Mouse (Mus musculus): Measurements from ENCODE around the gene Mdm2. TPM values are rescaled to one million over a fixed set of nuclear protein-coding genes. Genes with fewer than 3 reads are reported as not detected.

Gene Mdm2
- polyA plus RNA-seq, 1 experiment from 2014 or later, result 50.2 TPM

DNA sequence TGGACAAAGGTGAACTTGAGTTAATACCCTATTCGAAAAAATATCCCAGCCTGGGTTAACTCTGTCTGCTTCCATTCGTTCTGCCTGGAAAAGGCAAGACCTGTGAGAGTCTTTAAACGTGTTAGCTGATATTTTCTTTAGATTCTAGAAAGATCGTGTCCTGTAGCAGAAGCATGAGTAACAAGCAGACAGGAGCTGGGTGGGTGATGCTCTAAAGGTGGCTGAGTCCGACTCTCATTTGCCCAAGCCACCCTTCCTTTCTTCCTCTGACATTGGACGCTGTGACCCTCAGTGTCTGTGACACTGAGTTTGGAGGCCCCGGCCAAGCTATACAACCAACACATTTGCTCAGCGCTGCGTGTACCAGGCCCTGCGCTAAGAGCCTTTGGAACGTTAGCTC, 65.7 kb downstream of the Mdm2 start:
- no peaks in the 10 kb centered on the region for H3K4me1 ChIP-seq (ENCODE audit: control insufficient read depth, insufficient read depth, low read length)
- H3K9ac ChIP-seq (replicated peaks; ENCODE audit: low read depth, low read length), result no peak overlapping the region
- H3K4me3 ChIP-seq (ENCODE audit: low read depth, low read length), result no peak overlapping the region
- no peaks in the 10 kb centered on the region for H3K9me3 ChIP-seq (ENCODE audit: control insufficient read depth, low read depth, low read length)
- no peak overlapping the region for H3K4me2 ChIP-seq (replicated peaks; ENCODE audit: low read depth, low read length)
- H3K27me3 ChIP-seq (ENCODE audit: control insufficient read depth, insufficient read depth, low read length), result no peaks in the 10 kb centered on the region
- 77% methylated on average over 11 of the region's 11 CpGs for WGBS
- ATAC-seq (ENCODE audit: insufficient number of reproducible peaks, insufficient read depth, low FRiP score, low read depth), result no peak
- H3K36me3 ChIP-seq (ENCODE audit: control insufficient read depth, insufficient read depth, low read length), result no peaks in the 10 kb centered on the region
- H3K27ac ChIP-seq (ENCODE audit: low read length), result no peak overlapping the region

DNA sequence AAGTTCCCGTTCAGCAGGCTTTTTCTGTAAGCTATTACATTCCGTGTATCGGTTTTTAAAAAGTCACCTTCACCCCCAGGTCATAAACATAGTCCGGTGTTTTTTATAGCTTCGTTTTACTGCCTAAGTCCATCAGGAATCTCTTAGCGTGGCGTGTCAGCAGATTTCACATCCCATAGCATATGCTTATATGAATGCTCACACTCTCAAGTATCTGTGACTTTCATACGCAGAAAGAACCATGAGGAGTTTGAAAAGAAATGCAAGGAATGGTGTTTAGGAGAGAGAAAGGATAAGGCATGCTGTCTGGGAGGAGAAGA, 66.2 kb downstream of the Mdm2 start:
- Histone ChIP-seq H3K4me2 (replicated peaks; ENCODE audit: low read depth, low read length) (no peak overlapping the region), H3K4me3 (ENCODE audit: low read depth, low read length) (no peak overlapping the region), H3K4me1 (ENCODE audit: control insufficient read depth, insufficient read depth, low read length) (no peaks in the 10 kb centered on the region), H3K9ac (replicated peaks; ENCODE audit: low read depth, low read length) (no peak overlapping the region), H3K36me3 (ENCODE audit: control insufficient read depth, insufficient read depth, low read length) (no peaks in the 10 kb centered on the region), H3K27me3 (ENCODE audit: control insufficient read depth, insufficient read depth, low read length) (no peaks in the 10 kb centered on the region), H3K27ac (ENCODE audit: low read length) (no peak overlapping the region), H3K9me3 (ENCODE audit: control insufficient read depth, low read depth, low read length) (no peaks in the 10 kb centered on the region)
- ATAC-seq (ENCODE audit: insufficient number of reproducible peaks, insufficient read depth, low FRiP score, low read depth), result no peak
- WGBS, result 60% methylated on average over 8 of the region's 8 CpGs

- H3K4me2 ChIP-seq (replicated peaks; ENCODE audit: low read depth, low read length), result no peak overlapping the region
- no peaks in the 10 kb centered on the region for H3K9me3 ChIP-seq (ENCODE audit: control insufficient read depth, low read depth, low read length)
- no peaks in the 10 kb centered on the region for H3K27me3 ChIP-seq (ENCODE audit: control insufficient read depth, insufficient read depth, low read length)
- no peak for ATAC-seq (ENCODE audit: insufficient number of reproducible peaks, insufficient read depth, low FRiP score, low read depth)
- H3K4me1 ChIP-seq (ENCODE audit: control insufficient read depth, insufficient read depth, low read length), result no peaks in the 10 kb centered on the region
- no peak overlapping the region for H3K4me3 ChIP-seq (ENCODE audit: low read depth, low read length)
- H3K36me3 ChIP-seq (ENCODE audit: control insufficient read depth, insufficient read depth, low read length), result no peaks in the 10 kb centered on the region
- H3K27ac ChIP-seq (ENCODE audit: low read length), result no peak overlapping the region
- H3K9ac ChIP-seq (replicated peaks; ENCODE audit: low read depth, low read length), result no peak overlapping the region
- 86% methylated on average over 12 of the region's 12 CpGs for WGBS
Measured at GRCm38 (mm10) chr10:117643711-117644428, 66.7 kb downstream of the Mdm2 start.

- H3K27ac ChIP-seq (ENCODE audit: low read length), result no peak overlapping the region
- no peak overlapping the region for H3K9ac ChIP-seq (replicated peaks; ENCODE audit: low read depth, low read length)
- ATAC-seq (ENCODE audit: insufficient number of reproducible peaks, insufficient read depth, low FRiP score, low read depth), result 0 out of 2 replicates have a peak, but pooled peaks have one; percentile 46
- no peaks in the 10 kb centered on the region for H3K4me1 ChIP-seq (ENCODE audit: control insufficient read depth, insufficient read depth, low read length)
- no peak overlapping the region for H3K4me2 ChIP-seq (replicated peaks; ENCODE audit: low read depth, low read length)
- H3K36me3 ChIP-seq (ENCODE audit: control insufficient read depth, insufficient read depth, low read length), result no peaks in the 10 kb centered on the region
- H3K4me3 ChIP-seq (ENCODE audit: low read depth, low read length), result no peak overlapping the region
- no peaks in the 10 kb centered on the region for H3K27me3 ChIP-seq (ENCODE audit: control insufficient read depth, insufficient read depth, low read length)
- 75% methylated on average over 6 of the region's 6 CpGs for WGBS
- H3K9me3 ChIP-seq (ENCODE audit: control insufficient read depth, low read depth, low read length), result no peaks in the 10 kb centered on the region
Measured at GRCm38 (mm10) chr10:117643302-117643701, 67.3 kb downstream of the Mdm2 start.

- Histone ChIP-seq H3K9ac (replicated peaks; ENCODE audit: low read depth, low read length) (no peak overlapping the region), H3K27ac (ENCODE audit: low read length) (no peak overlapping the region), H3K4me3 (ENCODE audit: low read depth, low read length) (no peak overlapping the region), H3K4me1 (ENCODE audit: control insufficient read depth, insufficient read depth, low read length) (no peaks in the 10 kb centered on the region), H3K27me3 (ENCODE audit: control insufficient read depth, insufficient read depth, low read length) (no peaks in the 10 kb centered on the region), H3K9me3 (ENCODE audit: control insufficient read depth, low read depth, low read length) (no peaks in the 10 kb centered on the region), H3K36me3 (ENCODE audit: control insufficient read depth, insufficient read depth, low read length) (no peaks in the 10 kb centered on the region), H3K4me2 (replicated peaks; ENCODE audit: low read depth, low read length) (no peak overlapping the region)
- no peak for ATAC-seq (ENCODE audit: insufficient number of reproducible peaks, insufficient read depth, low FRiP score, low read depth)
- 93% methylated on average over 15 of the region's 15 CpGs for WGBS
Measured at GRCm38 (mm10) chr10:117642491-117643262, 67.9 kb downstream of the Mdm2 start.

GRCm38 (mm10) chr10:117642201-117642450, 68.4 kb downstream of the Mdm2 start:
- Histone ChIP-seq H3K36me3 (ENCODE audit: control insufficient read depth, insufficient read depth, low read length) (no peaks in the 10 kb centered on the region), H3K27ac (ENCODE audit: low read length) (no peak overlapping the region), H3K4me1 (ENCODE audit: control insufficient read depth, insufficient read depth, low read length) (no peaks in the 10 kb centered on the region), H3K4me2 (replicated peaks; ENCODE audit: low read depth, low read length) (no peak overlapping the region), H3K27me3 (ENCODE audit: control insufficient read depth, insufficient read depth, low read length) (no peaks in the 10 kb centered on the region), H3K4me3 (ENCODE audit: low read depth, low read length) (no peak overlapping the region), H3K9me3 (ENCODE audit: control insufficient read depth, low read depth, low read length) (no peaks in the 10 kb centered on the region), H3K9ac (replicated peaks; ENCODE audit: low read depth, low read length) (no peak overlapping the region)
- 92% methylated on average over 9 of the region's 9 CpGs for WGBS
- no peak for ATAC-seq (ENCODE audit: insufficient number of reproducible peaks, insufficient read depth, low FRiP score, low read depth)

DNA sequence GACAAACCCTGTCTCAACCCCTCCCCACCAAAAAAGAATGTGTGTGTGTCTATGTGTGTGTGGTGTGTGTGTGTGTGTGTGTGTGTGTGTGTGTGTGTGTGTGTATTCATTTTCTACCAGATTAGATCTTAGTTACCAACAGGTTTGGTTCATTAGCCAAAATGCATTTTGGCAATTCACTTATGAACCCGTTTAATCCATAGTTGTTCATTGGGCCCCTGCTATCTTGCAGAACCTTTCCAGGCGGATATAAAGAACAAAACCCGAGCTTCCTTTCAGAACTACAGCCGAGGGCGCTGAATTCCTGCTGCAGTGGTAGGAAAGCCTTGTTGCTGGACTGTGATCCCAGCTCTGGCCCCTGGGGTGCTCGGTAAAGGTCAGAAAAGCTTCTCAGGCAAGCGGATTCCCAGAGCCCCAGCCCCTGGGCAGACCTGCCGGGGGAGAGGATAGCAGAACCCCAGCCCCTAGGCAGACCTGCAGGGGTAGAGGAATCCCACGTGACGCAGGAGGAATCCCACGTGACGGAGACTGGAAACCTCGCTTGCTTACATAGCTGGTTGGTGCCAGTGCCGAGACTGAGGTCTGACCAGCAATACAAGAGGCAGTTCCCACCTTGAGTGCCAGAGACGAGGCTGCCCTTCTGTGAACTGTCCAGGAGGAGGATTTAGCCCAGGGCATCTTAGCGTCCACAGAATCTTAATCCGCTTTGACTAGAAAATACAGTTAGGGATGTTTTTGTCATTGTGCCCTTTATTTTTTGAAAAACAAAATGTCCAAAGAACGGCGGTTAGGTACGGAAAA, 69.0 kb downstream of the Mdm2 start:
- Histone ChIP-seq H3K4me1 (ENCODE audit: control insufficient read depth, insufficient read depth, low read length) (no peaks in the 10 kb centered on the region), H3K9me3 (ENCODE audit: control insufficient read depth, low read depth, low read length) (no peaks in the 10 kb centered on the region), H3K27ac (ENCODE audit: low read length) (no peak overlapping the region), H3K4me3 (ENCODE audit: low read depth, low read length) (no peak overlapping the region), H3K4me2 (replicated peaks; ENCODE audit: low read depth, low read length) (no peak overlapping the region), H3K36me3 (ENCODE audit: control insufficient read depth, insufficient read depth, low read length) (no peaks in the 10 kb centered on the region), H3K27me3 (ENCODE audit: control insufficient read depth, insufficient read depth, low read length) (no peaks in the 10 kb centered on the region), H3K9ac (replicated peaks; ENCODE audit: low read depth, low read length) (no peak overlapping the region)
- WGBS, result 66% methylated on average over 20 of the region's 20 CpGs
- ATAC-seq (ENCODE audit: insufficient number of reproducible peaks, insufficient read depth, low FRiP score, low read depth), result no peak

DNA sequence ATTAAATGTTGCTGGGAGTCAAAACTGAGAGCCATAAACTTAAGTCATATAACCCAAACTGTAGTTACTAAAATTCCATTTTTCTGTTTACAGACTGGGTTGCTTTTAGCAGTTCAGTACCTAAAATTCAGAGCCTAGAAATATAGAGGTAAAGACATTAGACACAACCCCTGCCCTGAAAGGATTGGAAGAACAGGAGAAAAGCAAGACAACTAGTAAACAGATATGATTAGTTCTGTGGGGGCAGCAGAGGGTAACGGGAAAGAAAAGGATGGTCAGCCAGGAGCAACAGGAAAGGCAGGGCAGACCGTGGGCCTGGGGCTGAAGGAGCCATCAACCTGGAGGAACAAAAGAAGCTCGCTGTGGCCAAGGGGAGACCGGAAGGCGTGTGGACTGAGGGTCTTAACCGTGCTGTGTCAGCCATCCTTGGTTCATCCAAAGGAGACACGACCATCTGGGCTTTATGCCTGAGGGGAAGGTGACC, 69.9 kb downstream of the Mdm2 start:
- Histone ChIP-seq H3K9me3 (ENCODE audit: control insufficient read depth, low read depth, low read length) (no peaks in the 10 kb centered on the region), H3K4me2 (replicated peaks; ENCODE audit: low read depth, low read length) (no peak overlapping the region), H3K27me3 (ENCODE audit: control insufficient read depth, insufficient read depth, low read length) (no peaks in the 10 kb centered on the region), H3K9ac (replicated peaks; ENCODE audit: low read depth, low read length) (no peak overlapping the region), H3K4me3 (ENCODE audit: low read depth, low read length) (no peak overlapping the region), H3K36me3 (ENCODE audit: control insufficient read depth, insufficient read depth, low read length) (no peaks in the 10 kb centered on the region), H3K4me1 (ENCODE audit: control insufficient read depth, insufficient read depth, low read length) (no peaks in the 10 kb centered on the region), H3K27ac (ENCODE audit: low read length) (no peak overlapping the region)
- ATAC-seq (ENCODE audit: insufficient number of reproducible peaks, insufficient read depth, low FRiP score, low read depth), result no peak
- 79% methylated on average over 7 of the region's 7 CpGs for whole genome bisulfite sequencing
